Mouse (Mus musculus) intestine, postnatal 0 days (tissue): Measurements from ENCODE around the gene Cxcl3. TPM values are rescaled to one million over a fixed set of nuclear protein-coding genes. Genes with fewer than 3 reads are reported as not detected.

Experiments used
- ATAC-seq: fragments of 200-750 bp; cut with Nextera tagmentation; 2 replicates; pipeline ENCODE4 v1.8.0; 2017; ENCODE audit warnings: mild to moderate bottlenecking, moderate TSS enrichment, moderate library complexity
- H3K27ac ChIP-seq: fragments of 300-500 bp; sonication (generic); 2 replicates; pipeline ENCODE4 v1.5.1; 2014; ENCODE audit warnings: mild to moderate bottlenecking, low read depth, low read length, moderate library complexity
- H3K27me3 ChIP-seq: fragments of 300-500 bp; sonication (generic); replicated peaks from 2 replicates; pipeline ENCODE4 v1.6.1; 2014; ENCODE audit warnings: low read length, mixed read lengths; ENCODE audit not compliant: control insufficient read depth, insufficient read depth
- H3K36me3 ChIP-seq: fragments of 300-500 bp; sonication (generic); 2 replicates; pipeline ENCODE4 v1.6.1; 2014; ENCODE audit warnings: mild to moderate bottlenecking, moderate library complexity; ENCODE audit not compliant: control insufficient read depth, insufficient read depth
- H3K4me1 ChIP-seq: fragments of 300-500 bp; sonication (generic); replicated peaks from 2 replicates; pipeline ENCODE4 v1.6.1; 2014; ENCODE audit warnings: antibody characterized with exemption, low read length, mixed read lengths; ENCODE audit not compliant: control insufficient read depth, insufficient read depth
- H3K4me2 ChIP-seq: fragments of 300-500 bp; sonication (generic); replicated peaks from 2 replicates; pipeline ENCODE4 v1.6.1; 2014; ENCODE audit warnings: low read depth, mild to moderate bottlenecking, moderate library complexity
- H3K4me3 ChIP-seq: fragments of 300-500 bp; sonication (generic); 2 replicates; pipeline ENCODE4 v1.5.1; 2014; ENCODE audit warnings: low read depth, low read length
- H3K9ac ChIP-seq: fragments of 300-500 bp; sonication (generic); 2 replicates; pipeline ENCODE4 v1.6.1; 2014; ENCODE audit warnings: mild to moderate bottlenecking, low read depth, low read length
- H3K9me3 ChIP-seq: fragments of 300-500 bp; sonication (generic); 2 replicates; pipeline ENCODE4 v1.6.1; 2016; ENCODE audit warnings: mixed run types; ENCODE audit not compliant: control insufficient read depth
- CTCF ChIP-seq: sonication (generic); IDR thresholded peaks from 2 replicates; pipeline ENCODE4 v1.5.1; 2016; ENCODE audit warnings: low read depth, mild to moderate bottlenecking, control low read depth, antibody characterized with exemption, moderate library complexity
- WGBS: fragments of 180-500 bp; shearing (Covaris S2); extraction: QIAGEN DNeasy Blood & Tissue Kit; methylation state at CpG from one replicate; pipeline ENCODE4 v1.1.7; 2014; 5-methylcytosine and 5-hydroxymethylcytosine counted together
- microRNA-seq: library from miRNA; unstranded; fragments of <30 nt; microRNA quantifications from one replicate; pipeline ENCODE4, GENCODE M21; 2016
- polyA plus RNA-seq: library from polyadenylated mRNA; unstranded; fragments of >200 nt; fragmentation: Nextera tagmentation; extraction: Ambion mirVana; gene quantifications from 2 replicates; pipeline ENCODE4 v1.2.1, GENCODE M21; 2015

Gene Cxcl3
- polyA plus RNA-seq, 1 experiment from 2014 or later: not detected

DNA sequence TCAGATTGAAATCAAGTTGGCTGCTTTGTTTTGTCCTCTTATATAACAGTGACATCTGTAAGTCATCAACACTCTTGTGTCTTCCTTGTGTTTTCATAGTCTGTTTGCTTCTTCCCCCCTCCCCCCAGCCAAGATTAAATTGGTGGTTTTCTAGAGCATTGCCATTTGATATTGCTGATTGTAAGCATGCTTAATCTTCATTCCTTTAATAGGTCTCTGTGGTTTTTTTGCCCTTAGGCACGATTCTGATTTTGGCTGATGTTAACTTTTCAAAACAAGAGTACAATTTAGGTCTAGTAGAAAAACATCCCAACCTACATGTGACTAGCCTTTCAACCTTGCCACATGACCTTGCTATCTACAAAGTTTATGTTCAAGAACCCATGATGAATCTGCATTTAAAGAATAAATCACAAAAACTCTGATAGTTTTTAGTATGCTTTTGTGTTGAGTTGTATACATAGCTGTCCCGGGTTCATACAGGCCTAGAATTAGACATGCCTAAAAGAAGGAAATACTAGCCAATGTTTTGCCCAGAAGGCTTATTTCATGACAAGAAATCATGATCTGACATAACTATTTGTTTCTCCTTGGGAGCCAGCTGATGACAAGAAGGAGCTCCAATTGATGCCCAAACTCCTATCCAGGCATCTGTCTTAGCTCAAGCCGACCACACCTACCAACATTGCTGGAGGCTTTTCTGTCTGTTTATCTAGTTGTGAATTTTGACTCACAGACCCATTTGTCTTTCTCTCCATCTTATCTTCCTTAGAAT is 21.5 kb downstream of the Cxcl3 start:
- Histone ChIP-seq H3K4me1 (no peaks in the 10 kb centered on the region), H3K27me3 (no peaks in the 10 kb centered on the region), H3K4me3 (no peak overlapping the region), H3K27ac (no peak overlapping the region), H3K9ac (no peak overlapping the region), H3K36me3 (no peaks in the 10 kb centered on the region), H3K4me2 (no peak overlapping the region), H3K9me3 (no peaks in the 10 kb centered on the region)
- 72% methylated on average over 3 of the region's 3 CpGs for WGBS
- TF ChIP-seq CTCF: no peak
- ATAC-seq: no peak

- H3K36me3 ChIP-seq: no peaks in the 10 kb centered on the region
- no peaks in the 10 kb centered on the region for H3K9me3 ChIP-seq
- H3K27ac ChIP-seq: no peak overlapping the region
- no peak overlapping the region for H3K9ac ChIP-seq
- H3K4me3 ChIP-seq: no peak overlapping the region
- ATAC-seq: no peak
- H3K4me1 ChIP-seq: no peaks in the 10 kb centered on the region
- H3K4me2 ChIP-seq: no peak overlapping the region
- no peak for TF ChIP-seq CTCF
- H3K27me3 ChIP-seq: no peaks in the 10 kb centered on the region
These were observed 33.9 kb downstream of the Cxcl3 start for GRCm38 (mm10) chr5:90819756-90820155.

GRCm38 (mm10) chr5:90832145-90832767 is 46.4 kb downstream of the Cxcl3 start:
- ATAC-seq: no peak
- no peak overlapping the region for H3K4me2 ChIP-seq

DNA sequence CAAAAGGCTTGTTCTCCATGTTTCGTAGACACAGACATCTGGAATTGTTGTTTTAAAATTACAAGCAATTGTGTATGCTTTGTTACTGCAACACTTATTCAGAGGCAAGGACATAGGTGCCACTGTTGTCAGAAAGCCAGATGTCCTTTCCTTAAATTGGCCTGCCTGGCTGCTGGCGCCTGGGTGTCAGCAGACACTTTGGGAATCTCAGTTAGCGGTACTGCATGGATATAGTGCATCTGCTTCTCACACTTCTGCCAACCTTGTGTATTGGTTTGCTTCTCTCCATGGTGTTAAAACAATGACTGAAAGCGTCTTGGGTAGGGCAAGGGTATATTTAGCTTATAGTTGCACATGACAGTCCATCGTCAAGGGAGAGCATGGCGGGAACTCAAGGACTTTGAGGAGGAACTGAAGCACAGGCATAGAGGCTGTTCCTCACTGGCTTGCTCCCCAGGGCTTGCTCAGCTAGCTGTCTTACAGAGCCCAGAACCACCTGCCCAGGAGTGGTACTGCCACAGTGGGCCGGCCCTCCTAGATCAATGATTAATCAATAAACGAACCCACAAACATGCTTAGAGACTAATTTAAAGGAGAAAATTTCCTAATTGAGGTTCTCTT is 47.0 kb downstream of the Cxcl3 start:
- WGBS: 81% methylated on average over 8 of the region's 8 CpGs
- Histone ChIP-seq H3K4me3 (no peak overlapping the region), H3K9ac (no peak overlapping the region), H3K4me1 (no peaks in the 10 kb centered on the region), H3K27me3 (no peaks in the 10 kb centered on the region), H3K27ac (no peak overlapping the region), H3K9me3 (no peaks in the 10 kb centered on the region), H3K4me2 (no peak overlapping the region), H3K36me3 (no peaks in the 10 kb centered on the region)
- ATAC-seq: no peak
- no peak for TF ChIP-seq CTCF

More at GRCm38 (mm10) chr5:90832145-90832767, 46.4 kb downstream of the Cxcl3 start:
- 54% methylated on average over 11 of the region's 11 CpGs for WGBS
- Histone ChIP-seq H3K27me3 (no peaks in the 10 kb centered on the region), H3K27ac (no peak overlapping the region), H3K4me1 (no peaks in the 10 kb centered on the region), H3K9ac (no peak overlapping the region), H3K36me3 (no peaks in the 10 kb centered on the region), H3K9me3 (no peaks in the 10 kb centered on the region), H3K4me3 (no peak overlapping the region)
- TF ChIP-seq CTCF: no peak

GRCm38 (mm10) chr5:90834436-90834835 is 48.5 kb downstream of the Cxcl3 start:
- Histone ChIP-seq H3K4me2 (no peak overlapping the region), H3K9ac (no peak overlapping the region), H3K4me1 (no peaks in the 10 kb centered on the region), H3K27me3 (no peaks in the 10 kb centered on the region), H3K27ac (no peak overlapping the region), H3K36me3 (no peaks in the 10 kb centered on the region), H3K4me3 (no peak overlapping the region), H3K9me3 (no peaks in the 10 kb centered on the region)
- no peak for TF ChIP-seq CTCF
- 89% methylated on average over 4 of the region's 4 CpGs for WGBS
- ATAC-seq: no peak

- H3K4me3 ChIP-seq: no peak overlapping the region
- no peaks in the 10 kb centered on the region for H3K27me3 ChIP-seq
- H3K4me2 ChIP-seq: no peak overlapping the region
- WGBS: 57% methylated on average over 5 of the region's 5 CpGs
- no peak for TF ChIP-seq CTCF
- no peak for ATAC-seq
- no peaks in the 10 kb centered on the region for H3K9me3 ChIP-seq
- H3K4me1 ChIP-seq: no peaks in the 10 kb centered on the region
- no peak overlapping the region for H3K9ac ChIP-seq
- no peak overlapping the region for H3K27ac ChIP-seq
- no peaks in the 10 kb centered on the region for H3K36me3 ChIP-seq
These were observed 52.7 kb downstream of the Cxcl3 start for GRCm38 (mm10) chr5:90838582-90838981.

Small RNA genes lying within 50 kb of the gene (microRNA-seq; reads per million reads assigned to microRNA genes)
- gene Gm24322: not detected

Other genes with a start within 250 kb of the Cxcl3 start
- 0.35 and 0.63 TPM in 2 replicates for gene 5830473C10Rik, start 225.0 kb upstream of the Cxcl3 start, polyA plus RNA-seq
- gene Rassf6, start 145.4 kb upstream of the Cxcl3 start, polyA plus RNA-seq: 28.7 and 30.7 TPM in 2 replicates
- gene Cxcl5, start 26.7 kb upstream of the Cxcl3 start, polyA plus RNA-seq: 0.96 and 1.2 TPM in 2 replicates
- gene Ppbp, start 17.6 kb upstream of the Cxcl3 start, polyA plus RNA-seq: 0.33 and 0.56 TPM in 2 replicates
- 58.0 and 64.6 TPM in 2 replicates for gene Pf4, start 13.7 kb upstream of the Cxcl3 start, polyA plus RNA-seq
- 0.56 and 0.69 TPM in 2 replicates for gene Cxcl15, start 8.4 kb downstream of the Cxcl3 start, polyA plus RNA-seq
- gene Cxcl1, start 105.1 kb downstream of the Cxcl3 start, polyA plus RNA-seq: 0.83 and 1.2 TPM in 2 replicates
- gene Cxcl2, start 117.8 kb downstream of the Cxcl3 start, polyA plus RNA-seq: 0.18 and 0.30 TPM in 2 replicates
- 33.9 TPM in 2 replicates for gene Mthfd2l, start 145.0 kb downstream of the Cxcl3 start, polyA plus RNA-seq
- 0.12 TPM in 1 of 2 replicates, not detected in the other for gene Epgn, start 241.4 kb downstream of the Cxcl3 start, polyA plus RNA-seq